Mouse (Mus musculus) bone marrow macrophage, adult 2 months (primary cell): ENCODE measurements at regions not wholly inside any gene's neighbourhood (a gene's known extent, or its start where the extent isn't known, plus 50 kb on each side); places are given as distances from the start of the nearest gene placed in this dataset.

Experiments used
- CTCF ChIP-seq: IDR thresholded peaks from 2 replicates; pipeline ENCODE4 v1.5.1; 2012; ENCODE audit warnings: low read depth, mild to moderate bottlenecking, low read length, moderate library complexity
- POLR2A ChIP-seq: IDR thresholded peaks from 2 replicates; pipeline ENCODE4 v1.6.1; 2012; ENCODE audit warnings: mild to moderate bottlenecking, low read depth, low read length, borderline replicate concordance

GRCm38 (mm10) chr1:35944376-35944775 is 123.8 kb upstream of the Hs6st1 start:
- TF ChIP-seq CTCF (no peak), POLR2A (no peak)
